Mouse (Mus musculus): ENCODE data around the gene Slfn1. TPM values are rescaled to one million over a fixed set of nuclear protein-coding genes. Genes with fewer than 3 reads are reported as not detected.
"Not testable (repeated sequence)": the region's sequence is repeated elsewhere in the genome, so short reads cannot be mapped to it uniquely, and the experiment has no call there.

The Slfn1 gene
- total and polyA plus RNA-seq, 2 experiments from 2014 or later: 0.08 TPM; not detected in 1

DNA sequence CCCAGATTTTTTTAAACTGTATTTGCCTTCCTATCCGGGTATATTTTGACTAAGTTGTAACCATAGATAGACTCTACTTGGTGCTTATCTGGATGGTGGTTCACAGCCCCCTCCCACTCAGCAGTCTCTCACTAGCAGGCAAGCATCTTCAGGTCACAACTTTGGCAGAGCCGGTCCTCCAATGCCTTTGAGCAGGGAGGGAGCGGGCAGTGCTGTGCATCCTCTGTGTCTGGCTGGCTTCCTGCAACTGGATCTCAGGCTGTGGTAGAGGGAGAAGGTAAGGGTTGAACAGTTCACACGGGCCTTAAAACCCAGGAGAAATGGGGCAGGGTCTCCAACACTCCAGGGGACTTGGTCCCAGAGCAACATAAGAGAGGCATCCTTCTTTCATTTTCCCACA is 6.5 kb downstream of the Slfn1 start:
- Histone ChIP-seq H3K9ac (replicated peaks; ENCODE audit: low read length) (no peak overlapping the region), H3K4me1 (ENCODE audit: insufficient read depth, low read length) (no peaks in the 10 kb centered on the region), H3K4me2 (ENCODE audit: low read depth, low read length) (no peak overlapping the region), H3K9me3 (ENCODE audit: low read length) (no peaks in the 10 kb centered on the region), H3K27me3 (ENCODE audit: insufficient read depth, low read length) (no peaks in the 10 kb centered on the region), H3K4me3 (ENCODE audit: low read length) (no peak overlapping the region), H3K27ac (no peak overlapping the region), H3K36me3 (ENCODE audit: insufficient read depth, low read length) (no peaks in the 10 kb centered on the region)
- TF ChIP-seq CTCF (IDR thresholded peaks at IDR 0.05; ENCODE audit: low read depth): no peak
- no peak for DNase-seq (ENCODE audit: low spot score)
- no peak for ATAC-seq
- 68% methylated on average over 4 of the region's 4 CpGs for WGBS

DNA sequence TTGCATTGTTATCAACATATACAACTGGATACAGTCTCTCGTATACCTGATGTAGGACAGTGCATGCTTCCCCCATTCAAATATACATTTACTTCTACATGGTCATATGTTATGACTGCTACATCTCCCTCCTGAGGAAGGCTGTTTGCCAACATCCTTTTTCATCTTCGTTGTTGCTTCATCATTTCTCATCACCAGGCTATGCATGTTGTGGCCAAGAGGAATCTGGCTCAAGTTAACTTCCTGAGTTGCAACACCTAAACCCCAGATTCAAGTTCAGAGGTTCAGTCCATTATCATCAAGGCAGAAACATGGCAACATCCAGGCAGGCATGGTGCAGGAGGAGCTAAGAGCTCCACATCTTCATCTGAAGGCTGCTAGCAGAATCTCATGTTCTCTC is 8.3 kb downstream of the Slfn1 start:
- ATAC-seq (no peak), DNase-seq (ENCODE audit: low spot score) (no peak)
- H3K9ac ChIP-seq (replicated peaks; ENCODE audit: low read length): no peak overlapping the region
- WGBS: 76% methylated on average over 2 of the region's 2 CpGs
- H3K36me3 ChIP-seq (ENCODE audit: insufficient read depth, low read length): no peaks in the 10 kb centered on the region
- no peak overlapping the region for H3K4me3 ChIP-seq (ENCODE audit: low read length)
- no peaks in the 10 kb centered on the region for H3K4me1 ChIP-seq (ENCODE audit: insufficient read depth, low read length)
- H3K27ac ChIP-seq: no peak overlapping the region
- no peaks in the 10 kb centered on the region for H3K27me3 ChIP-seq (ENCODE audit: insufficient read depth, low read length)
- H3K4me2 ChIP-seq (ENCODE audit: low read depth, low read length): no peak overlapping the region
- TF ChIP-seq CTCF (IDR thresholded peaks at IDR 0.05; ENCODE audit: low read depth): no peak
- H3K9me3 ChIP-seq (ENCODE audit: low read length): no peaks in the 10 kb centered on the region

GRCm38 (mm10) chr11:83125633-83126032 is 9.0 kb downstream of the Slfn1 start:
- H3K36me3 ChIP-seq (ENCODE audit: insufficient read depth, low read length); H3K27ac ChIP-seq; H3K4me2 ChIP-seq (ENCODE audit: low read depth, low read length); H3K9ac ChIP-seq (replicated peaks; ENCODE audit: low read length); H3K9me3 ChIP-seq (ENCODE audit: low read length); H3K4me3 ChIP-seq (ENCODE audit: low read length); DNase-seq (ENCODE audit: low spot score); H3K4me1 ChIP-seq (ENCODE audit: insufficient read depth, low read length); H3K27me3 ChIP-seq (ENCODE audit: insufficient read depth, low read length); ATAC-seq: not testable (repeated sequence)
- WGBS: 67% methylated on average over 1 of the region's 1 CpGs

DNA sequence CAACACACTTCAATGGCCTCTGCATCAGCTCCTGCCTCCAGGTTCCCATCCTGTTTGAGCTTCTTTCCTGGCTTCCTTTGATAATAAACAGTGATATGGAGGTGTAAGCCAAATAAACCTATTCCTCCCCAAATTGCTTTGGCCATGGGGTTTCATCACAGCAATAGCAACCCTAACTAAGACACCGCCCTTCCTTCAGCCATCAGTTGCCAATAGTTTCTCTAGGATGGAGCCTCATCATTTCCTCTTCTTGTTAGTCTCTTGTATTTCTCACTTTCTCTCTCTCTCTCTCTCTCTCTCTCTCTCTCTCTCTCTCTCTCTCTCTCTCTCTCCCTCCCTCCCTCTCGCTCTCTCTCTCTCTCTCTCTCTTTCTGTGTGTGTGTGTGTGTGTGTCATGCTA is 20.6 kb downstream of the Slfn1 start:
- not testable (repeated sequence) for H3K27ac ChIP-seq; H3K4me2 ChIP-seq (ENCODE audit: low read depth, low read length); H3K4me3 ChIP-seq (ENCODE audit: low read length); H3K27me3 ChIP-seq (ENCODE audit: insufficient read depth, low read length); H3K9me3 ChIP-seq (ENCODE audit: low read length); H3K9ac ChIP-seq (replicated peaks; ENCODE audit: low read length); H3K36me3 ChIP-seq (ENCODE audit: insufficient read depth, low read length); ATAC-seq; DNase-seq (ENCODE audit: low spot score); H3K4me1 ChIP-seq (ENCODE audit: insufficient read depth, low read length)
- 100% methylated on average over 1 of the region's 2 CpGs for WGBS

- DNase-seq (ENCODE audit: low spot score); H3K9ac ChIP-seq (replicated peaks; ENCODE audit: low read length); H3K9me3 ChIP-seq (ENCODE audit: low read length); H3K27ac ChIP-seq; H3K27me3 ChIP-seq (ENCODE audit: insufficient read depth, low read length); H3K4me3 ChIP-seq (ENCODE audit: low read length); H3K4me2 ChIP-seq (ENCODE audit: low read depth, low read length); H3K36me3 ChIP-seq (ENCODE audit: insufficient read depth, low read length); ATAC-seq; H3K4me1 ChIP-seq (ENCODE audit: insufficient read depth, low read length): not testable (repeated sequence)
- no CpG with 5 or more reads among the region's 1 CpGs for WGBS
Measured at GRCm38 (mm10) chr11:83148939-83149338, 32.3 kb downstream of the Slfn1 start.

Other genes with a start within 250 kb of the Slfn1 start
- gene Rffl, start 245.6 kb upstream of the Slfn1 start, total RNA-seq (2014; rRNA removed): 4.9 and 6.1 TPM in 2 replicates
- 2.5 and 3.2 TPM in 2 replicates for gene Rffl, start 245.6 kb upstream of the Slfn1 start, polyA plus RNA-seq (2015; fragmentation: Nextera tagmentation; extraction: Ambion mirVana)
- 8.9 and 11.4 TPM in 2 replicates for gene Rad51d, start 226.2 kb upstream of the Slfn1 start, total RNA-seq (2014; rRNA removed)
- gene Rad51d, start 226.2 kb upstream of the Slfn1 start, polyA plus RNA-seq (2015; fragmentation: Nextera tagmentation; extraction: Ambion mirVana): 9.7 TPM in 2 replicates
- gene Fndc8, start 224.7 kb upstream of the Slfn1 start, total RNA-seq (2014; rRNA removed): not detected in 2 replicates
- gene Fndc8, start 224.7 kb upstream of the Slfn1 start, polyA plus RNA-seq (2015; fragmentation: Nextera tagmentation; extraction: Ambion mirVana): 0.13 TPM in 1 of 2 replicates, not detected in the other
- 23.5 and 34.2 TPM in 2 replicates for gene Nle1, start 208.4 kb upstream of the Slfn1 start, total RNA-seq (2014; rRNA removed)
- gene Nle1, start 208.4 kb upstream of the Slfn1 start, polyA plus RNA-seq (2015; fragmentation: Nextera tagmentation; extraction: Ambion mirVana): 26.0 and 27.2 TPM in 2 replicates
- gene Unc45b, start 206.3 kb upstream of the Slfn1 start, total RNA-seq (2014; rRNA removed): 0.42 and 4.5 TPM in 2 replicates
- gene Unc45b, start 206.3 kb upstream of the Slfn1 start, polyA plus RNA-seq (2015; fragmentation: Nextera tagmentation; extraction: Ambion mirVana): 2.4 and 3.4 TPM in 2 replicates
- gene Slfn5, start 165.5 kb upstream of the Slfn1 start, total RNA-seq (2014; rRNA removed): 1.8 and 2.2 TPM in 2 replicates
- gene Slfn5, start 165.5 kb upstream of the Slfn1 start, polyA plus RNA-seq (2015; fragmentation: Nextera tagmentation; extraction: Ambion mirVana): 2.1 and 2.4 TPM in 2 replicates
- 1.5 and 3.2 TPM in 2 replicates for gene Slfn9, start 125.0 kb upstream of the Slfn1 start, total RNA-seq (2014; rRNA removed)
- 2.2 and 2.4 TPM in 2 replicates for gene Slfn9, start 125.0 kb upstream of the Slfn1 start, polyA plus RNA-seq (2015; fragmentation: Nextera tagmentation; extraction: Ambion mirVana)
- gene Slfn8, start 96.0 kb upstream of the Slfn1 start, total RNA-seq (2014; rRNA removed): 0.42 and 0.83 TPM in 2 replicates
- gene Slfn8, start 96.0 kb upstream of the Slfn1 start, polyA plus RNA-seq (2015; fragmentation: Nextera tagmentation; extraction: Ambion mirVana): 0.21 and 0.25 TPM in 2 replicates
- gene Slfn2, start 51.7 kb upstream of the Slfn1 start, total RNA-seq (2014; rRNA removed): 0.36 and 1.7 TPM in 2 replicates
- 1.6 and 2.0 TPM in 2 replicates for gene Slfn2, start 51.7 kb upstream of the Slfn1 start, polyA plus RNA-seq (2015; fragmentation: Nextera tagmentation; extraction: Ambion mirVana)
- 0.21 TPM in 1 of 2 replicates, not detected in the other for gene Slfn4, start 58.3 kb downstream of the Slfn1 start, total RNA-seq (2014; rRNA removed)
- gene Slfn4, start 58.3 kb downstream of the Slfn1 start, polyA plus RNA-seq (2015; fragmentation: Nextera tagmentation; extraction: Ambion mirVana): 0.06 and 0.08 TPM in 2 replicates
- 0.26 TPM in 1 of 2 replicates, not detected in the other for gene Slfn3, start 74.5 kb downstream of the Slfn1 start, total RNA-seq (2014; rRNA removed)
- gene Slfn3, start 74.5 kb downstream of the Slfn1 start, polyA plus RNA-seq (2015; fragmentation: Nextera tagmentation; extraction: Ambion mirVana): 0.23 TPM in 2 replicates
- not detected in 2 replicates for gene Slfn14, start 169.9 kb downstream of the Slfn1 start, total RNA-seq (2014; rRNA removed)
- gene Slfn14, start 169.9 kb downstream of the Slfn1 start, polyA plus RNA-seq (2015; fragmentation: Nextera tagmentation; extraction: Ambion mirVana): 0.05 TPM in 1 of 2 replicates, not detected in the other
- 208 and 209 TPM in 2 replicates for gene Ap2b1, start 182.2 kb downstream of the Slfn1 start, total RNA-seq (2014; rRNA removed)
- gene Ap2b1, start 182.2 kb downstream of the Slfn1 start, polyA plus RNA-seq (2015; fragmentation: Nextera tagmentation; extraction: Ambion mirVana): 86.3 and 94.8 TPM in 2 replicates
- 10.5 and 15.5 TPM in 2 replicates for gene Pex12, start 185.7 kb downstream of the Slfn1 start, total RNA-seq (2014; rRNA removed)
- gene Pex12, start 185.7 kb downstream of the Slfn1 start, polyA plus RNA-seq (2015; fragmentation: Nextera tagmentation; extraction: Ambion mirVana): 11.5 and 12.8 TPM in 2 replicates